Mouse (Mus musculus): ENCODE measurements around the gene Jdp2.

Gene Jdp2

DNA sequence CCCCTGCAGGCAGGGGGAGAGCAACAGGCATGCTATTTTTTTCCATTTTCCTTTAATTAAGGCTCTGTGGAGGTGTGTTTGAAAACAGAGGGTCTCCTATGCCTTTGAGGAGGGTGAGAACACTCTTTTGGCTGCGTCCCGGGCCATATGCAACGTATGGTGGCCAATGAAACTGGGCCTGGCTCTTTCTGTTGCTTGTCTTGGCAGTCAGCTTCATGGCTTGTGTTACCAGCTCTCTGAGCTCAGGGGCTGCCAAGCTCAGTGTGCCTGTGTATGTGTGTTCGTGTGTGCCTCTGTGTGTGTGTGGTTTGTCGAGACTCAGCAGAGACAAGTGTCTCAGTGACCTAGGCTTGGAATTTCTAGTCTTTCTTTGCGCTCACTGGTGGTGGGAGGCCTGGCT lies 2.7 kb downstream of the Jdp2 start:
- no peak for DNase-seq (ENCODE audit: low read depth, low spot score)

DNA sequence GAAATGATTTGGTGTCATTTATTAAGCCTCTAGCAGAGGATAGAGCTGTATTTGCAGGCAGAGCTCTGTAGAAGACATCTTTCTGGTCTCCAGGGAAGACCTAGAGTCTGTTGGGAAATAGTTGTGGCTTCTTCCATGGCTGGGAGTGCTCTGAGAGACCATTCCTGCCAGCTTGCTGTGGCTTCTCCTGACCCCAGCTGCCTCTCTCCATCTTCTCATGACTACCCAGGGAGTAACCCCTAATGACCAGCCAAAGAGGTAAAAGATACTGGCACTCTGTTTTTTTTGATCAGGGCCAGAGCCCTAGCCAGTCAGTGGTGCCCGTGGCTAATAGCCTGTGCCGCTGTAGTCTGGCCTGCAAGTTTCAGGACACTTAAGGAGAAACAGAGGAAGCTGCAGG lies 3.3 kb downstream of the Jdp2 start:
- no peak for DNase-seq (ENCODE audit: low read depth, low spot score)

DNA sequence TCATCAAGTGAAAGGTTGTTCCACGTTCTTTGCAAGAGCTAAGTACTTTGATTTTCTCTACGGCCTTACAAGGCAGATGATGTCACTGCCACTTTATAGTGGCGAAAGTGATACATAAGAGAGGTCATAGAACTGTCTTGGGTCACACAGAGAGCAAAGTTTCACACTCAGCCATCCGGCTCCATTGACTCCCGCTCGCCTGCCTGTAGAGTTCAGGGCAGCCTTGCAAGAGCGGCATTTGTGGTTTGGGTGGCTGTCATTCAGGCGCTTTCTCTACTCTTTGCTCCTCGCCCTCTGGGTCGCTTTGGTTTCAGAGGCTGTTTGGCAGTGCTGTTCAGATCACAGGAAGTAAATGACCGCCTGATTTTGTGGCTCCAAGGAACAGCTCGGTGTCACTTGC lies 4.0 kb downstream of the Jdp2 start:
- no peak for DNase-seq (ENCODE audit: low read depth, low spot score)

DNA sequence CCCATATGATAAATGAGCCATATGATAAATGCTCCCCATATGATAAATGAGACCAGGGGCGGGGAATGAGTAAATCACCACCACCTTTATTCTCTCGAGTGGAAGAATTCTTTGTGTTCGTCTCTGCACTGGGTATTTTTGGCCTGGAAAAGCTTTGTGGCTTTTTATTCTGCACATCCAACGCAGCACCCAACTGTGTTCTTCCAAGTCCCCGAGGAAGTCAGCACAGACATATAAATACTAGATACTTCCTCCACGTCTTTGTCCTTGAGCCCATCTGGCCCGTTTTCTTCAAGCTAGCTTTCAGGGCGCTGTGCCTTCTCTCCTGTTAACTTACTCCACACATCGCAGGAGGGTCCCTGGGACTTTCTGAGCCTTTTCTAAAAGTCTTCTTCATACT lies 4.9 kb downstream of the Jdp2 start:
- no peak for DNase-seq (ENCODE audit: low read depth, low spot score)

DNA sequence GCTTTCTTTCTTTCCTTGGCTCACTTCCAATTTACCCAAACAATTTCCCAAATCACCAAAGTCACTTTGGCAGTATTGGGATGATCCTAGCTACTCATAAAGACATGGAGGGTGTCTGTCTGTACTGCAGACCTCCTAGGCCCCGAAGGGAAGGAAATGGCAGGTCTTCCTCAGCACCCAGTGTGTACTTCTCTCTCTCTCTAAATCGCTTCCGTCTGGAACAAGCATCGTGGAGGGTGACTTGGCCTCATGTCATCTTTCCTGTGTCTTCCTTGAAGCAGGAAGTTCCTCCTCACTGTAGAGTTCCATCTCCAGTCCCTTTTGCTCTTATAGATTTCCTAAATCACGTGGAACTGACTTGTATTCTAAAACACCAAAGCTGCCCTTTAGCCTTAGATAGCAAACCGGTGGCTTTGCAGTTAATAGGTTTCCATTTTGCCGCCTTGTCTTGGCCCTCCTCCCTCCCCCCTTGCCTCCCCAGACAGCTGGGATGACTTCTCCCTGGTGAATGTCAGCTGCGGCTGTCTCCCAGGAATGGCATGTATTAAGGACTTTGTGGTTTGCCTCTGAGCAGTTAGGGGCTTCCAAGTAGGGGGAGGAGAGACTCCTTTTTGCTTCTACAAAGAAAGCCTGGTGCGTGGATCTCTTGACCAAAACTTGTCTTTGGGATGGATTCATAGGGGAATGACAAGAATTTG lies 5.6 kb downstream of the Jdp2 start:
- DNase-seq (ENCODE audit: low read depth, low spot score), result no peak

DNA sequence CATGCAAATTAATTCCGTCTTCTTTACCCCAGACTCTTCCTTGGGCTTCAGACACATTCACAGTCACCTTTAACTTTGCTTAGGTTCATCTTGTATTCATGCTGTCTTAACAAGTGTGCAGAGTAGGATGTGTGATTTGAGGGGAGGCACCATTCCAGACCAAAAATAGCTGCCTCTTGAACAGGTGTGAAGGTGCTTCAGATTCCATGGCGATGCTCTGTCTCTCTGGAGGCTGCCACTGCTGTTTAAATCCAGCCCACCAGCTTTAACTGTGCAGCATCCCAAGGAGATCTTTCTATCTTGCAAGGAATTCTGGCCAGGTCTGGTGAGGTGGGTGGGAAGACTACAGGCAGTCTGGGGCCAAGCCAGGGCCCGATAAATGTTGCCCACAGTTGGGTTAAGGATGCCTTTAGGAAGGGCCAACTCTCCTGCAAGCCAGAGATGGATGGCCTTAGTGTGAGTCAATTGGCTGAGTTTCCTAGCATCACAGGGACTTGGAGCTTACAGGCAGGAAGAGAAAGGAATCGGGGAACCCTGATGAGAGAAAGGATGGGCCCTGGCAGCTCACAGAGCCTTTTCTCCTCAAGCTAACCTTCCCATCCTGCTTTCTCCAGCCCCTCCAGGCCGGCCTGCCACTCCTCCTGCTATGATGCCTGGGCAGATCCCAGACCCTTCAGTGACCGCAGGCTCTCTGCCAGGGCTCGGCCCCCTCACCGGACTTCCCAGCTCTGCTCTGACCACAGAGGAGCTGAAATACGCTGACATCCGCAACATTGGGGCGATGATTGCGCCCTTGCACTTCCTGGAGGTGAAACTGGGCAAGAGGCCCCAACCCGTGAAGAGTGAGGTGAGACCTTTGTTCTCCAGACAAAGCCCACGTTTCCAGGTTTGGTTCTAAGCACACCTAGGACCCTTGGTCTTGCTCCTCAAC lies 9.0 kb downstream of the Jdp2 start:
- DNase-seq (ENCODE audit: low read depth, low spot score), result no peak

DNA sequence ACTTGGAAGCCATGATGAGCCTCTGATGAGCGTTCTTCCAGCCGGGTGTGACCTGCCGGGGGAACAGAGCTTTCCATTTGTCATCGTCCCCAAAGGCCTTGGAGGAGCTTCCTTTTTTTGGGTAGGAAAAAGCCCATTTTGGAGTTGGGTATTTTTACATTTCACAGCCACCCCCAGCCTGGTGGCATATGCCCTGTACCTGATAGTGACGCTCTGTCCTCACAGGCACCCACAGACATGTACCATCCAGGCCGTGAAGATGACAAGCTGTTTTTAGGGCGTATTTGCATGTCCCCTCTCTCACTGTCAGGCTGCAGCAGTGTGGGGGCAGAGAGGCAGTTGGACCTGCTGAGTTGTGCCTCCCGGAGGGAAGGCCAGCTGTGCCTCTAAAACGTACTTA lies 11.3 kb downstream of the Jdp2 start:
- no peak for DNase-seq (ENCODE audit: low read depth, low spot score)

DNA sequence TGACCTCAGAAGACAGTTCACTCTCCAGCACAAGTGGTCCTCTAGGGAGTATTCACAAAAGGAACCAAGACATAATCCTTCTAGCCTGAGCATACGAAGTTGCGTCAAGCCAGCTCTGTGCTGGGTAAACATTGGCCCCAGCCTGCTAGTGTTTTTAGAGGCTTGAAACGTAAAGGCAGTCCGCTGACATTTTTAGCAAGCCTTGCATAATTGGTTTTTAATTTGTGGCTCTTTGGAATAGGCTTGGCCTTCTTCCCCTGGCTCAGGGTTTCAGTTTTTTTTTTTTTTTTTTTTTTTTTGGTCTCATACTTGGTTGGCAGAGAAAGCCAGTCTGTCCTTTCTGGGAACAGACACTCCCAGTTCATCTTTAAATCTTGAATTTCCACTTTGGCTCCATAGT lies 15.3 kb downstream of the Jdp2 start:
- no peak for DNase-seq (ENCODE audit: low read depth, low spot score)

DNA sequence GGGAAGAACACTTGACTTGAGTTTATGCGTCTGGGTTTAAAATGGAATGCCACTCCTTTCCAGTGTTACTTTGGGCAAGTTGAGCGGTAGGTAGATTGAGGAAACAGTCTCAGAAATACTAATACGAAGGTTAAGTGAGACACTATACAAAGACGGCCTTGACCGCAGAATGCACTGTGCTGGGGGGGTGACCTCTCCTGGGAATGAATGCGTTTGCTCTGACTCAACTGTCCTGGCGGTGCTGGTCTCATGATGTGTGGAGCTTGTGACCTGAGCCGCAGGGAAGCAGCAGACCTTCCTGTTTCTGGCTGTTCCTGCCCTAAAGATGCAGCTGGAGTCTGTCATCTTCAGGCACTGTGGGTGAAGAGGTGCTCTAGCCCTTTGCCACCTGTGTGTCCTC lies 16.7 kb downstream of the Jdp2 start:
- no peak for DNase-seq (ENCODE audit: low read depth, low spot score)

DNA sequence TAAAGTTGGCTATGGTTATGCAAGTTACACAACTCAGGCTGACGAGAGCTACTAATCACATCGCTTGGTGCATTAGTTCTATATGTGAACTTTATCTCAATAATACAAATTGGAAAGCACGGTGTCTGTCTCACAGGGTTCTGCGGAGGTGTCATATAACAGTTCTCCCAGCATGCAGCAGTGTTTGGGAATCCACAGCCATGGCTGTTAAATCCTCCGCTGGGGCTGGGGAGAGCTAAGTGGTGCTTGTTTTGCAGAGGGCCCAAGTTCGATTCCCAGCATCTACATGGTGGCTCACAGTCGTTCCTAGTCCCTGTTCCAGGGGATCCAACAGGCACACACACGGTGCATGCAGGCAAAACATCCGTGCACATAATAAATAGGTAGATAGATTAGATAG lies 19.1 kb downstream of the Jdp2 start:
- no peak for DNase-seq (ENCODE audit: low read depth, low spot score)

DNA sequence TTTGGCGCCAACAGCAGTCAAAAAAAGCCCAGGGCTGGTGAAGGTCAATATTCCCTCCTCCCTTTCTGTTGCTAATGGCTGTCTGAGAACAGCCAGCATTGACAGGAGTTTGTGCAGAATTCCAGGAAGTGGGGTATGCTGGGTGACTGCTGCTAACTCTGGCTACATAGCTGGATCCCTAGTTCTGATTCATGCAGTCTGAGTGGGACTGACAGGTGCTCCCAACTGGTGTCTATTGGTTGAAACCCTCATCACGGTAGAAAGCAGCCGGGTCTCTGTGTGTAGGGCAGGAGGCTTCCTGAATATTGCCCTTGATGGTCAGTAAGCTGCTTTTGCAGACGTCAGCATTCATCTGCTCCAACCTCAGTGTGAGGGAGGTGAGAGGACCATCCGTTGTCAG lies 19.6 kb downstream of the Jdp2 start:
- DNase-seq (ENCODE audit: low read depth, low spot score), result no peak

DNA sequence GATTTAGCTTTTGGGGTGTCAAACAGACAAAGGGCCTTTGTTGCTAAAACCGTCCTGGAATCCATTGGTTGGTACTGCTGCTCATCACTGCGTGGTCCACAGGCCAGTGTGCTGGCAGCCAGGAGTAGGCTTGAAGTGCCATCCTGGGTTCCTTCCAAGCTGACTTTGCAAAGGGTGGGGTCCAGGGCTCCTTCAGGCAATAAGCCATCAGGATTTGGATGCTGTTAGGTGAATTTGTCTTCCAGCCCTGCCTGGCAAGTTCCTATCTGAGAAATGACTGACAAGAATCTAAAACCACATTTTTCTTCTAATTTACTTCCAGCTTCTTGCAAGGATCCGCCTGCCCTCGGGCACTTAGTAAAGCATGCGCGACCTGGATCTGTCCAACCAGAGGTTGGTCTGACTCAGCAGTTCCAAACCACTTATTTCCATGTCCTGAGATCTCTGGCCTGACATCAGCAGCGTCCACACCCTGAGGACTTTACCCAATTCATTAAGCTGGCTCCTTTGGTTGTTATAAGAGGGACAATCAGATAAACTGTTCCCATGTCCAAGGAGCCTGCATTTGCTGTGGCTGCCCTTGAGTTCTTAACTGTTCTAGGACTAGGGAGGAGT lies 20.6 kb downstream of the Jdp2 start:
- no peak for DNase-seq (ENCODE audit: low read depth, low spot score)

DNA sequence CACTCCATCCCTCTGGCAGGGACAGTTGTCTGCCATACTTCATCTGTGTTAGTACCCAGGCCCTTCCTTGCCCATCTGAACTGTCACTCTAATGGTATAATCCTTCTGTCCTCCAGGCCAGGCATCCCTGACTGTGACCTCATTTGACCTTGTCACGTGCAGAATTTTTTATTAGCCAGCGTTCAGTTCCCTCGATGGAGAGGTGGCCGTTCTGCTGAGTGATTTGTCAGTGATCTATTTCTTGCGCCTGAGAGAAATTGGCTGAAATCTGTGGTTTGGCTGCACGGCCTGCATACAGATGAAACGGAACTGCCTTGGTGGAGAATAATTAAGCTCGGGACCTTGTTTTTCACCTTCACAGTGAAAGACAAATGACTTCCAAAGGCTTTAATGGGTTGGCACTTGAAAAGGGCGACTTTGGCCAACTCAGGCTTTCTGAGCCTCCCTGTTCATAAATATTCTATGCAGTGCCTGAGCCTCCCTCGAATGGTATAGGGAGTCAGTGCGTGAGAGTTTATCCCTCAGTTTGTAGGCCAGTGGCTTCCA lies 21.1 kb downstream of the Jdp2 start:
- DNase-seq (ENCODE audit: low read depth, low spot score), result no peak

DNA sequence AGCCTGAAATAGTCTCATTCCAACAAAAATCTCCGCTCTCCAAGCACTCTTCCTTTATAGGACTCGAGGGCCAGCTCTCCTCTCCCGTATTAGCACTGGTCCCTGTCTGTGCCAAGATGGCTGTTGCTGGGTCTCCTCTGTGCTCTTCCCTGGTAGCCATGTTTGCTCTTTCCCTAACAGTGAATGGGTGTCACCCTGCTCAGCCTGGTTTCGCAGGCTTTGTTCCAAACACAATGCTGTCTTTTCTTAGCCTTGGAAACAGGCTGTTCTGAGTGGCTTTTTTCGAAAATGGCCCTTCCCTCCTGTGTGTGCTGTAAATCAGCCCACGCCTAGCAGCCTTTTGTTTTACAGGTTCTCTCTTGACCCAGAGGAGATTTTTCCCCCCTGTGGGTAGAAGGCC lies 22.2 kb downstream of the Jdp2 start:
- DNase-seq (ENCODE audit: low read depth, low spot score), result no peak

DNA sequence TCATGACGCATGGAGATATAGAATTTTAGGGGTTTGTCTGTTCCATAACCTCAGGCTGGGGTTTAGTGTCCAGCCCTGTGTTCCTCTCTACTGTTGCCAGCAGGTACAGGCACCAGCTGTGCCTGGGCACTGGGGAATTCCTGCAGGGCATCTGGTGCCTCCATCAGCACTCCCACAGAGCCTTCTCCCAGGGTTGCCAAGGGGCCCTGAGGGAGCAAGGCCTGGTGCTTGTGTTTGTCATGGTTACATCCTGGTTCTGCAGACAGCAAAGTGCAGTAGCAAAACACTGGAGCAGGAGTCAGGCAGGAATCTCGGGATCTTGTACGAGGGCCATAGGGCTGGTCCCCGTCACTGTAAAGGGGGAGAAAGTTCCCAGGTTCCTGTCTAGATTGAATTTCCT lies 22.8 kb downstream of the Jdp2 start:
- DNase-seq (ENCODE audit: low read depth, low spot score), result no peak

DNA sequence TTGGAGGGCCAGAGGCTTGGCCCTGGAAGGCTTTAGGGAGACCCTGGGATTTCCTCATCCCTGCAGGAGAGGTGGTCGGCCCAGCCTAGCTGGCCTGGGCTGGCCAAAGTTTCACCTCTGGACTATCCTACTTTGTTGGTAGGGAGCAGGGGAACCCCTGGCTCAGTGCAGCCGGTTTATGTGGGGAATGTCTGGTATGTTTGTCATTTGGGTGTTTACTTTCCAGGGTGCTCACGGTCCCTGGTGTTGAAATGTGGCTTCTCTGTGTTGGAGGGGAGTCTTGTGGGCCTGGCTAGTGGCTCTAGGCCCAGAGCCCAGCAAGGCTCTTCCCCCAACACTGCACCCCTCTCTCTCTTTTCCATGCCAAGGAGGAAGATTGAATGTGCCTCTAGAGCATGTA lies 24.9 kb downstream of the Jdp2 start:
- DNase-seq (ENCODE audit: low read depth, low spot score), result no peak

DNA sequence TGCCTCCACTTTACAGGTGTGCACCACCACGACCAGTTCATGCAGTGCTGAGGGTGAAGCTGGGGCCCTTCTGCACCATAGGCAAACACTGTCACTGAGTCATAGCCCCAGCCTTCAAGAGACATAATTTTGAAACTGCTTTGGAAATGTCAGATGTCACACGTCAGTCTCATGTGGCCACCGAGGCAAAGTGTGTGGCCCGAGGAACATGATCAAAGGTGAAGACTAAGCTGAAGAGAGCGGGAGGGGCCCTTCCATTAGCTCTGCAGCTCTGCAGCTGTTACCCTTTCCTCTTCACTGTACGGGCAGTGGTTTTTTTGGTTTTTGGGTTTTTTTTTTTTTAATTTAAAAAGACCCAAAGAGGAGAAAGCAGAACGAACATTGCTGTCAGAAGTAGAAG lies 25.8 kb downstream of the Jdp2 start:
- no peak for DNase-seq (ENCODE audit: low read depth, low spot score)

DNA sequence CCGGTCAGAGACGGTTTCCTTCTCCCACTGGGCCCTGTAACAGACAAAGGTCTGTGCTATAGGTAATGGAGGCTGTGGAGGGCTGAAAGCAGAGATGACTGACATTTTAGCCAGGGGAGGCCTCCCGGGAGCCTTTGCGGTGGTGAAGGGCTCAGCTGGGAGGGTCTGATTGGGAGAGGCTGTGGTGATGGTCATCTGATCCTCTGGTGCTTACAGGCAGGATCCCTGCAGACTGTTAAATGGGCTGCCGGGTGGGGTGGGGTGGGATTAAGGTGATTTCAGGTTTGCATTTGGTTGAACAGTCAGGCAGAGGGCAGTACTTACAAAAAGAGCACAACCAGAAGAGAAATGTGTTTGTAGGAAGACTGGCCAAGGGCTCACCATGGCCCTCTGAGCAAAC lies 27.0 kb downstream of the Jdp2 start:
- DNase-seq (ENCODE audit: low read depth, low spot score), result no peak

DNA sequence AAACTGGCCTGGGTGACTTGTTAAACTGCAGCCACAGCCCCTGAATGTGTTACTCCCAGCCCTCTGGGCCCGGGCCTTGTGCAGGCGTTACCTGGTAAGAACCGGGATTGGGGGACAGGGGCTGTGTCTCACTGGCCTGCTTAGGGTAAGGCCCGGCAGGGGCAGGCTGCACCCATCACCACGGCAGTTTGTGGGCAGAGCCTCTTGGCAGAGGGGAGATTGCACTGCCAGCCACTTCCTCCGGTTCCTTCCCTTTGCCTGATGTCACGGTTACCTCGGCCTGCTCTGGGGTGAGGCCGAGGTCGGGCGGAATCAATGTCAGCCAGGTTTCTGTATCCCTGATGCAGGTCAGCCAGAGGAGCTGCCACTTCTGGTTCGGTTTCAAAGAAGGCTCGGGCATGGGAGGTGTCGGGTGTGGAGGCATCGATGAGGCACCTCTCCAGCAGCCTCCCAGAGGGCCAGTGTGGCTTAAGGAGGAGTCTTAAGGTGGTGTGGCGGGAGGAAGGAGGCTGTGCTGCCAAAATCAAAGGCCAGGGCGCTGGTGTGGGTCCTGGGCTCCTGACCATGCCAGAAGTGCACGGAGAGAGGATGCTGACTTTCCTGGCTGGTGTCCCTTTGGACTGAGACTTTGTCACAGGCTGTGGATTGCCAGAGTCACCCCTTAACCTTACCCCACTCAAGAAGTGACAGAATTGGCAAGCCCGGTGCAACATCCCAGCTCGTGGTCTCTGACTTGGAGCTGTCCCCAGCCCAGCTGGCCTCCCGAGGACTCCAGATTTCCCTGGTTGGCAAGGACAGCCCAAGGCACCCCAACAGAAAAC lies 31.0 kb downstream of the Jdp2 start:
- no peak for DNase-seq (ENCODE audit: low read depth, low spot score)

DNA sequence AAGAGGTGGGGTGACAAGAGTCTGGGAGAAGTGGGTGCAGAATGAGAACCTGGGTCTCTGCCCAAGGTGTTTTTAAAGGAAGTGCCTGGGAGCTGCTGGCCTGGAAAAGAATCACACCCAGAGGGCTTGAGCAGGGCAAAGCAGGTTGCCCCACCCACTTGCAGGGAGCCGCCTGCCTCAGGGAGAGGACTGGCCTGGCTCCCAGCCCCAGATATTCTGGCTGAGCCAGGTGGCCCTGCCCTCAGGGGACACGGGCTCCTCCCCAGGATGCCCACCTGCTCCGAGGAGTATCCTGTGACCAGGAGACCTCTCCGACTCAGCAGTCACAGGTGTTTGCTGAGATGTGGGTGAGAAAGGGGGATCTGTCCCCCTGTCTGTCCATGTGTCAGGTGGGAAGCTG lies 32.4 kb downstream of the Jdp2 start:
- no peak for DNase-seq (ENCODE audit: low read depth, low spot score)

DNA sequence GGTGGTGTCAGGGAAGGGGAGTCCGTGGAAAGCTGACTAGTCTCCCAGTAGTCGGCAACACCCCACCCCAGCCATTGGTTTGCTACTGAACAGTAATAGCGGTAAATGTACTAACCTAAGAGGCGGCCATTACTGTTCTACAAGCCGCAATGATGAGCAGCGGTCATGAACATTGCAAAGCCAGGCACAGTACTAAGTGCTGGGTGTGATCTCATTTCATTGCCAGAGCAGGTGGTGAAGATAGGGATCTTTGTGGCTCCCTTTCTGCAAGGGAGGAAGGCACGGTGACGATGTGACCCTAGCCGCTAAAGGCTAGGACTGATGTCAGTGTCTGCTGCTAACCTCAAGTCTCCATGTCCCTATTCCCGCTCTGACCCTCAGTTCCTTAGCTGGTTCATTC lies 33.5 kb downstream of the Jdp2 start:
- no peak for DNase-seq (ENCODE audit: low read depth, low spot score)

DNA sequence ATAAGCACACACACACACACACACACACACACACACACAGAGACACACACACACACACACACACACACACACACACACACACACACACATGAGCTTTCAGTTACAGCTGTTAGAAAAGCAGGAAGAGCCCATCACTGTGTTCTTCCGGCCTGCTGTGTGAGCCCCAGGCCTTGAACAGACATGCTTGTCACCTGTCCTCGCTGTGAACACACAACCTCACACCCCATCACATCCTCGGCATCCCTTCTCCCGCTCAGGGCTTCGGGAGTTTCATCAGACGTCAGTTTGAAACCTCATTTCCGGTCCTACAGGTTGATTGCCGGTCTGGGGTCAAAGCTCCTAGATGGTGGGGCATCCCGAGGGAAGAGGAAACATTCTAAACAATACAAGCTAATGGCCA lies 39.1 kb downstream of the Jdp2 start:
- DNase-seq (ENCODE audit: low read depth, low spot score), result no peak
